Mouse (Mus musculus) brain, embryonic 18.5 days (tissue): ENCODE measurements at regions not wholly inside any gene's neighbourhood (a gene's known extent, or its start where the extent isn't known, plus 50 kb on each side); places are given as distances from the start of the nearest gene placed in this dataset.

Experiments used
- DNase-seq: peaks from one replicate; pipeline ENCODE4 v3.0.0-alpha.2; 2012; ENCODE audit warnings: low read depth, low spot score

- no peak for DNase-seq
Measured at GRCm38 (mm10) chr1:91735436-91735835, 65.8 kb upstream of the Twist2 start.

- no peak for DNase-seq
Measured at GRCm38 (mm10) chr1:91740661-91741060, 60.6 kb upstream of the Twist2 start.

- no peak for DNase-seq
Measured at GRCm38 (mm10) chr1:91742031-91742430, 59.2 kb upstream of the Twist2 start.

- DNase-seq = no peak
Measured at GRCm38 (mm10) chr1:91742914-91743313, 58.3 kb upstream of the Twist2 start.

- no peak for DNase-seq
Measured at GRCm38 (mm10) chr1:91744076-91744475, 57.2 kb upstream of the Twist2 start.

- DNase-seq = no peak
Measured at GRCm38 (mm10) chr1:91744701-91745100, 56.6 kb upstream of the Twist2 start.

GRCm38 (mm10) chr1:91747583-91747982 is 53.7 kb upstream of the Twist2 start:
- DNase-seq = no peak
